Mouse (Mus musculus): Measurements from ENCODE around the gene 1700113H08Rik.

1700113H08Rik gene

GRCm38 (mm10) chr10:87211046-87211445 lies 153.2 kb downstream of the 1700113H08Rik start:
- no peak for DNase-seq

GRCm38 (mm10) chr10:87212854-87213253 lies 155.0 kb downstream of the 1700113H08Rik start:
- DNase-seq = no peak

GRCm38 (mm10) chr10:87230071-87230910 lies 172.4 kb downstream of the 1700113H08Rik start:
- no peak for DNase-seq

- no peak for DNase-seq
Measured at GRCm38 (mm10) chr10:87239332-87240008, 181.6 kb downstream of the 1700113H08Rik start.

- no peak for DNase-seq
Measured at GRCm38 (mm10) chr10:87271724-87272123, 213.9 kb downstream of the 1700113H08Rik start.

GRCm38 (mm10) chr10:87272133-87272622 lies 214.3 kb downstream of the 1700113H08Rik start:
- DNase-seq = no peak

- no peak for DNase-seq
Measured at GRCm38 (mm10) chr10:87275075-87275474, 217.2 kb downstream of the 1700113H08Rik start.
